10 mouse cellular contexts compared by ENCODE assay signal in genomic region chr6:85029671-85030070, GRCm38 (mm10). TPM values are rescaled to one million over a fixed set of nuclear protein-coding genes. Genes with fewer than 3 reads are reported as not detected.
DNase-seq lines count a peak whose midpoint lies in the region; ATAC-seq and TF ChIP-seq lines count a peak whose summit lies in the region.
"Had no signal": no experiment of that assay in that cellular context is flagged by ENCODE, and none has a peak within 500 bp of the region (broad histone marks: within the 10 kb centered on the region; RNA-seq: fewer than 3 reads in every experiment).

No protein-coding gene starts in this region.

- TF ChIP-seq EP300 in heart, postnatal 0 days (IDR thresholded peaks at IDR 0.05; ENCODE audit: low read depth), result no peak

- H3K36me3 ChIP-seq in embryonic facial prominence, embryonic 14.5 days (ENCODE audit: control insufficient read depth, insufficient read depth, low read length), result no peaks in the 10 kb centered on the region
- H3K36me3 ChIP-seq in embryonic facial prominence, embryonic 10.5 days (replicated peaks), result no peaks in the 10 kb centered on the region
- H3K36me3 ChIP-seq in heart, postnatal 0 days (replicated peaks; ENCODE audit: control insufficient read depth, insufficient read depth, low read length), result no peaks in the 10 kb centered on the region
- H3K36me3 ChIP-seq: midbrain, embryonic 13.5 days had no signal

- WGBS in embryonic facial prominence, embryonic 14.5 days, result 58% methylated on average over 1 of the region's 1 CpGs
- WGBS in embryonic facial prominence, embryonic 10.5 days, result 71% methylated on average over 1 of the region's 1 CpGs
- WGBS in heart, postnatal 0 days, result 69% methylated on average over 1 of the region's 1 CpGs

- no peak for ATAC-seq in embryonic facial prominence, embryonic 14.5 days (ENCODE audit: low read depth)
- ATAC-seq in heart, postnatal 0 days (ENCODE audit: insufficient read depth, low read depth), result peak; percentile 58; the same call in 1 of the 2 replicates
- ATAC-seq: midbrain, embryonic 13.5 days had no signal

- H3K4me3 ChIP-seq in embryonic facial prominence, embryonic 14.5 days (ENCODE audit: low read depth, low read length), result no peak overlapping the region
- H3K4me3 ChIP-seq in embryonic facial prominence, embryonic 10.5 days, result no peak overlapping the region
- no peak overlapping the region for H3K4me3 ChIP-seq in heart, postnatal 0 days (ENCODE audit: low read depth, low read length)
- H3K4me3 ChIP-seq: erythroblast, embryonic 14.5 days; midbrain, embryonic 13.5 days had no signal

- H3K27ac ChIP-seq in embryonic facial prominence, embryonic 14.5 days (replicated peaks; ENCODE audit: low read depth, low read length), result no peak overlapping the region
- no peak overlapping the region for H3K27ac ChIP-seq in embryonic facial prominence, embryonic 10.5 days (replicated peaks)
- H3K27ac ChIP-seq in heart, postnatal 0 days (ENCODE audit: low read depth), result peak overlapping the region; percentile 55
- H3K27ac ChIP-seq: midbrain, embryonic 13.5 days had no signal

- no peaks in the 10 kb centered on the region for H3K27me3 ChIP-seq in embryonic facial prominence, embryonic 14.5 days (replicated peaks; ENCODE audit: control insufficient read depth, insufficient read depth, low read length)
- no peaks in the 10 kb centered on the region for H3K27me3 ChIP-seq in embryonic facial prominence, embryonic 10.5 days (replicated peaks; ENCODE audit: low read depth, poor library complexity, severe bottlenecking)
- no peaks in the 10 kb centered on the region for H3K27me3 ChIP-seq in heart, postnatal 0 days (ENCODE audit: control insufficient read depth, insufficient read depth, low read length)
- H3K27me3 ChIP-seq: midbrain, embryonic 13.5 days had no signal

- H3K4me2 ChIP-seq in embryonic facial prominence, embryonic 14.5 days (ENCODE audit: low read depth, low read length), result no peak overlapping the region
- no peak overlapping the region for H3K4me2 ChIP-seq in heart, postnatal 0 days (ENCODE audit: low read depth, low read length)
- H3K4me2 ChIP-seq: midbrain, embryonic 13.5 days had no signal

- H3K9ac ChIP-seq in embryonic facial prominence, embryonic 14.5 days (ENCODE audit: low read depth, low read length), result no peak overlapping the region
- no peak overlapping the region for H3K9ac ChIP-seq in heart, postnatal 0 days (replicated peaks; ENCODE audit: low read depth, low read length)
- H3K9ac ChIP-seq: midbrain, embryonic 13.5 days had no signal

- H3K4me1 ChIP-seq in embryonic facial prominence, embryonic 14.5 days (ENCODE audit: control insufficient read depth, insufficient read depth, low read length), result 0 out of 2 replicates have a peak, but pooled peaks cover 3% of the 10 kb centered on the region
- peaks cover 8% of the 10 kb centered on the region for H3K4me1 ChIP-seq in embryonic facial prominence, embryonic 10.5 days
- H3K4me1 ChIP-seq in heart, postnatal 0 days (ENCODE audit: control insufficient read depth, insufficient read depth), result peaks cover 4% of the 10 kb centered on the region; the same call in 1 of the 2 replicates
- H3K4me1 ChIP-seq: midbrain, embryonic 13.5 days had no signal

- H3K9me3 ChIP-seq in embryonic facial prominence, embryonic 14.5 days (ENCODE audit: control insufficient read depth, low read length), result no peaks in the 10 kb centered on the region
- H3K9me3 ChIP-seq in embryonic facial prominence, embryonic 10.5 days, result no peaks in the 10 kb centered on the region
- H3K9me3 ChIP-seq in heart, postnatal 0 days (replicated peaks; ENCODE audit: control insufficient read depth, low read length), result no peaks in the 10 kb centered on the region
- H3K9me3 ChIP-seq: midbrain, embryonic 13.5 days had no signal

- TF ChIP-seq CTCF in heart, postnatal 0 days (IDR thresholded peaks at IDR 0.05; ENCODE audit: low read depth), result no peak

- peak; percentile 30 for DNase-seq in embryonic facial prominence, embryonic 14.5 days (ENCODE audit: low spot score)
- no peak for DNase-seq in embryonic facial prominence, embryonic 10.5 days (ENCODE audit: low spot score)
- peak; percentile 5 for DNase-seq in kidney, postnatal 14 days
- DNase-seq in kidney, adult 11 months, result no peak
- peak; percentile 12 for DNase-seq in CD4-positive helper T cell, adult 2 months (ENCODE audit: low read depth, low spot score)
- DNase-seq in heart, postnatal 0 days (ENCODE audit: low spot score), result peak; percentile 74
- DNase-seq in urinary bladder, postnatal 4 days (ENCODE audit: low spot score in 2 of 2), result no peak
- DNase-seq in thymus, postnatal 14 days, result no peak

RNA-seq across cellular contexts. Expression of gene Exoc6b, which starts 39.6 kb away (rescaled TPM):
- 29.9 and 33.0 TPM in 2 replicates for polyA plus RNA-seq in embryonic facial prominence, embryonic 14.5 days (2014; fragmentation: Nextera tagmentation; extraction: Ambion mirVana)
- 26.2 and 27.4 TPM in 2 replicates for polyA plus RNA-seq in embryonic facial prominence, embryonic 10.5 days (2016; fragmentation: Nextera tagmentation; extraction: Ambion mirVana)
- total RNA-seq in heart, postnatal 0 days (2014; rRNA removed; ENCODE audit: low replicate concordance), result 7.6 and 10.2 TPM in 2 replicates
- 7.5 and 8.0 TPM in 2 replicates for polyA plus RNA-seq in heart, postnatal 0 days (2015; fragmentation: Nextera tagmentation; extraction: Ambion mirVana)
- polyA plus RNA-seq: erythroblast, embryonic 14.5 days had no signal

Comparison
In these comparisons a context has a peak if more than half of its experiments do, and no peak if none do; other contexts are left out.
1. DNase-seq: peak in embryonic facial prominence, embryonic 14.5 days (single experiment), kidney, postnatal 14 days (single experiment), CD4-positive helper T cell, adult 2 months (single experiment) and heart, postnatal 0 days (single experiment); none in embryonic facial prominence, embryonic 10.5 days (single experiment), kidney, adult 11 months (single experiment), urinary bladder, postnatal 4 days (0 of 2) and thymus, postnatal 14 days (single experiment).